Mouse (Mus musculus): ENCODE results near the gene Ap4b1.

Ap4b1 gene

DNA sequence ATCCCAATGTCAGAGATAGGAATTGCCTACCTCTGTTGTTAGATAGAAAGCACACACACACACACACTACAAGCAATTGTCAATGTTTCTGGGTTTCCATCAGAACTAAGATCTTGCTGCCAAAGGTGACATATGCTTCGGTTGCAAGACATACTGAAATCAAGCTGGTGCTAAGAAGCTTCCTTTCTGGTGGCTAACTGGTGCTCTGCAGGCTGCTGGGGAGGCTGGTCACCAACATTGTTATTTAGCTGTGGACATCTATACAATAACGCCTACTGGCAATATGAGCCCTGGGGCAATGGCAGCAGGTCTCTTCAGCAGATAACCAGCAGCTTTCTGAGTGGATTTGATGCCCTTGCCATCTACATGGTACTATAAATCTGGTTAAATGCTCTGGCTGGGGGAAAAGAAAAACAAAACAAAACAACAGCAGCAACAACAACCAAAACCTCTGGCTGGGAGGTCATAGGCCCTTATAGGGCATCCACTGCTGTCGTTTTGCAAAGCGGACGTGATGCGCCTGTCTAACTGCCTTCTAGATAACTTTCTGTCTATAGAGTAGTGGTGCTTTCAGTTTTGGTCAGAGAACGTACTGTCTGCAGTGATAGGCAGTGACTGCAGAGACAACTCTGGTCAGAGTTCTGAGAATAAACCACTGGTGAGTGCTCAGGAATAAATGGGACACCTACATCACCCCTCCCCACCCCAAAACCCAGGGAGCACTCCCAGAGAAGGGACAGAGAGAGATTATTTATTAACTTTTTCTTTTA is 47.9 kb downstream of the Ap4b1 start:
- no peak for DNase-seq (ENCODE audit: low spot score)

DNA sequence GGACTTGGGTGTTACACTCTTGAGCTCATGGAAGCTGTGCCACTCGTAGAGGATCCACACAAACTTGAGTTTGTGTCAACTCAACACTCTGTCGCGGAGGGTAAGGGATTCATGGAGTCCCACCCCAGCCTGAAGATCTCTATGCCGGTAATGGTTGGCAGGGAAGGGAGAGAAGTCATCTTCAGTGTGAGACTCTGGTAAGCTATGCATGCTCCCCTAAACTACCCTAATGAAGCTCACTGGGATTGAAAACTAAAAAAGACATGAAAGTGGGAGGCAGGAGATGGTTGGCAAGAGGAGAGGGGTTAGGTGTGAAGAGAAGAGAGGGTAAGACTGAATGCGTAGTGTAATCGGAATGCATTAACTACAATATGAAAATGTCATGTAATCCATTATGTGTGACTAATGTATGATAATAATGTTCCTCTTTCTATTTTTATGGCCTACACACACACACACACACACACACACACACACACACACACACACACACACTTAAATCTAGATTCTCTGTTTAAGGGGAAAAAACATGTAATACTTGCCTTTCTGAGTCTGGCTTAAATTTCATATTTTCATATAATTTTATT is 48.8 kb downstream of the Ap4b1 start:
- no peak for DNase-seq (ENCODE audit: low spot score)

DNA sequence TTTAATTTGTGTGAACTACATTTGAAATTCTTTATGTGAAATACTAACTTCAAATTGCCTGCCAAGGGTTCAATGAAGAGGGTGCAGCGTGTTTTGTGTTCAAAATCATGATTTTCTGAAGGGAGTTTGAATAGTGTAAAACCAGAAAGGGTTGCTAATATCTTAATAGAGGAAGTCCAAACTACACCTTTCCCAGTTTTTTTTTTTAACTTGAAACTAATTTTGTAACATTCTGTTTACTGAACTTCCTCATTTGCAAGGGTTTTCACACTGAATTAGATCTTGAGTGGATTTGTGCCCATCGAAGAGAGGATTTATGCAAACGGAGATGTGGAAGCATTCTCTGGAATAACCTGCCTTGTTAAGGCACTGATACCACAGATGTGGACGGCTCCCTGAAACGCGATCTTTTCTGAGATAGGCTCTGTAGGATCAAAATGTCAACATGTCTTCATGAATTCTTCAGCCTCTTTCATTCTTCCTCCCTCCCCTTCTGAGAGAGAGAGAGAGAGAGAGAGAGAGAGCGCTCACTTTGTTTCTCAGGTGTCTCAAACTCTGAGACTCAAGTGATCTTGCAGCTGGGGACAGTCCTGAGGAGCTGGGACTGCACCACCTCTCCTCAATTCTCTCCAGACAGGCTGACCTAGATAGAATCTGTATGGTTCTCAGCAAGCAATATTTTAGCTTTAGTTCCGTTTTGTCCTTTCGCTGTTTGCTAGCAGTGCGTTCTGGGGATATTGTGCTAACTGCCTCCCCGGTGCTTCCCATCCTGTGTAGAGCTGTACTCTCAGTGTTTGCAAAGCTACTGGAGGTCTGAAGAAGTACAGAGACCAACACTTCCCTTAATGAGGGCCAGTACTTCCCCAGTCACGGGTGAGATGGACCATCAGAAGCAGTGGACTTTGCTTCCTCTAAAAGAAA is 49.8 kb downstream of the Ap4b1 start, which contains the start of gene Ptpn22:
TSS of gene Ptpn22 (plus strand) at position 915 of the 921 bp plus-strand sequence.
- DNase-seq (ENCODE audit: low spot score), result no peak

DNA sequence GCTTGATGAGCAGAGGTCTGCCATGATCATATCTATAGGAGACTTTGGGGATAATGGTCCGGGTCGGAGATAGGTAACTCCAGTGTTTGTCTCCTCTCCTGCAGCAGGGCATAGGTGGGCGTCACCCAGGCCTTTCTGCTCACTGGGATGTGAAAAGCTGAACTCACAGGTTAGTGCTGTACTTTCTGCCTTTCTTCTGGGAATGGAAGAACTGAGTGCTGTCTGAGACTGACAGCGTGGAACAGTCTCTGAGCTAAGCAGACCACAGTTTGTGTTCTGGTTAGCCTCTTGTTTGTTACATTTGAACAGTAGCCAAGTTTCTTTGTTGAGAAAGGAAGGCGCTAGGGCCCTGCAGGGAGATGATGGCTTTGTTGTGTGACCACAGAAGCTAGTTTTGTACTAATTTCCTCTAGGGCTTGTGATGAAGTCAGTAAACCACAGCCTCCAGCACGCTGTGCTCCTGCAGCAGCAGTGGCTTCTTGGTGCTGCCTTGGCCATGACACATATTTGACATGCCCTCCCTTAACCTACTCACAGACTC is 50.6 kb downstream of the Ap4b1 start:
- no peak for DNase-seq (ENCODE audit: low spot score)

DNA sequence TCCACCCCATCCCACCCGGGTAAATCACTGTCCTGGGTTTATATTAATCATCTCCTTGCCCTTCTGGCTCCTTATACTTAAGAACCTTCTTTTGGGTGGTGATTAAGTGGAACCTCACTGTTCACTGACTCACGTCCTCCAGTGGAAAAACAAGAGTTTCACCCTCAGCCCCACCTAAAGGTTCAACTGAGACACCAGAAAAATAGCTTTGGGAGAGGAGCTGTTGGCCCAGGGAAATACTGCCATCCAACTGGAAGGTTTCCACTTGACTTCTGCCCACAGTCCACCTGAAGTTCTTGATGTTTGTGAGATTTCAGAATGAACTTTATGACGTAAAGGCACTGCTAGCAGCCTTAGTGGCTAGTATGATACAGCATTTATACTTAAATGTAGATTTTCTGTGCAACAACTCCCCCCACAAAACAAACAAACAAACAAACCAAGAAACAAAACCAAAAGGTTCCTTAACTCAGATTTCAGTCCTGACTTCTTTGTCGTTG is 53.5 kb downstream of the Ap4b1 start:
- DNase-seq (ENCODE audit: low spot score), result no peak

DNA sequence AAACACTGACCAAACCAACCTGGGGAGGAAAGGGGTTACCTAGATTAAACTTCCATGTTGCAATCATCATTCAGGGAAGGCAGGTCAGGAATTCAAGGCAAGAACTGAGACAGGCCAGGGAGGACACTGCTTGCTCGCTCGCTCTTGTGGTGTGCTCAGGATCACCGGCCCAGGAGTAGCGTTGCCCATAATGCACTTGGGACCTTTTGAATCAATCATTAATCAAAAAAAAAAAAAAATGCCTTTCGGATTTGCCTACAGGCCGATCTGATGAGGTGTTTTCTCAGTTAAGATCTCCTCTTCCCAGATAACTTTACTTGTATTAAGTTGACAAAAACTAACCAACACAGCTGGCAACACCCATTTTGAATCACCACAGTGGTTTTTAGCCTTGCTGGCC is 54.9 kb downstream of the Ap4b1 start:
- no peak for DNase-seq (ENCODE audit: low spot score)

DNA sequence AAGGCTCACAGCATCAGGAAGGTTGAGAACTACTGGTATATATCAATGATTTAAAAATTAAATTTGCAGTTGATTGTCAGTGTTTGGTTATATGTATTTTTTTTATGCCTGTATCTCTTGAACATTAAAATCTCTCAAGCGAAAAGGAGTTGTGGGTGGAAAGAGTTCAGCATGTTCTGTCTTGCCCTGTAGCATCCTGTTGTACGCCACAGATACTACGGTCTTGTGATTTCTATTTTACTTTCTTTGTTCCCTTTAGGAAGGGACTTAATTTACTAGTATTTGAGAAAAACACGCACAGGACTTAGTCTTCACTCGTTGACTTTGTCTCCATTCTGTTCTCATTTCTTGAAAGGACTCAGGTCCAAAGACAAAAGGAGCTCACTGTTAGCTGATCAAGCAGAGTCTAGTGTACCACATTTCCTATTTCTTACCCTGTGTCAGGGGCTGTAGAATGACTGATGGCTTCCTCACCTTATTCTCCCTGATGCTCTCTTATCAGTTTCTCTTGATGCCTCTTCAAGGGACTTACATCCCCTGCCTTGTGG is 58.2 kb downstream of the Ap4b1 start:
- no peak for DNase-seq (ENCODE audit: low spot score)

DNA sequence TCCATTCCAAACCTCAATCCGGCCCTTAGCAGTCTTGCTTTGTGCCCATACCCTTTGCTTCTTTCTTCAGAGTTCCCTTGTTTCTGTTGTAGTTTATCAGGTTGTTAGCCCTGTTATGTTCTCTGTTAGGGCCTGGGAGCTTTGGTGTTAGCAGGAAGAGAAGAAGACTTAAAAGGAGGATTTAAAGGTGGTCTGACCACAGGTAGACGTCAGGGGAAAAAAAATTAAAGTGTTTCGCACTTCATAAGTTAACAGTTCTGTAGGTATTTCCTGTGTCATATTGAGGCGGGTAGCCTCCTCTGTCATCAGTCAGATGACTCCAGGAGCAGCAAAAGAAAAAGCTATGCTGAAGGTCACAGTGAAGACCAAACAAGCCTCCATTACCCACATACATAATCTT is 58.7 kb downstream of the Ap4b1 start:
- DNase-seq (ENCODE audit: low spot score), result no peak
